Mouse (Mus musculus) lung, embryonic 14.5 days (tissue): ENCODE measurements around the gene Ctsl. TPM values are rescaled to one million over a fixed set of nuclear protein-coding genes. Genes with fewer than 3 reads are reported as not detected.

Experiments
- ATAC-seq: fragments of 200-750 bp; cut with Nextera tagmentation; 2 replicates; pipeline ENCODE4 v1.8.0; 2017; ENCODE audit warnings: mild to moderate bottlenecking, moderate TSS enrichment, moderate library complexity; ENCODE audit not compliant: insufficient read depth
- DNase-seq: peaks from one replicate; pipeline ENCODE4 v3.0.0-alpha.2; 2015
- H3K27ac ChIP-seq: fragments of 300-500 bp; sonication (generic); 2 replicates; pipeline ENCODE4 v1.5.1; 2014; ENCODE audit warnings: low read depth, mild to moderate bottlenecking, moderate library complexity
- H3K27me3 ChIP-seq: fragments of 300-500 bp; sonication (generic); 2 replicates; pipeline ENCODE4 v1.6.1; 2014; ENCODE audit warnings: low read length, control low read depth; ENCODE audit not compliant: insufficient read depth
- H3K36me3 ChIP-seq: fragments of 300-500 bp; sonication (generic); 2 replicates; pipeline ENCODE4 v1.6.1; 2014; ENCODE audit warnings: control low read depth; ENCODE audit not compliant: insufficient read depth
- H3K4me1 ChIP-seq: fragments of 300-500 bp; sonication (generic); 2 replicates; pipeline ENCODE4 v1.6.1; 2014; ENCODE audit warnings: antibody characterized with exemption, control low read depth; ENCODE audit not compliant: insufficient read depth
- H3K4me2 ChIP-seq: fragments of 300-500 bp; sonication (generic); 2 replicates; pipeline ENCODE4 v1.6.1; 2014; ENCODE audit warnings: mild to moderate bottlenecking
- H3K4me3 ChIP-seq: fragments of 300-500 bp; sonication (generic); 2 replicates; pipeline ENCODE4 v1.5.1; 2014; ENCODE audit warnings: low read depth, low read length
- H3K9ac ChIP-seq: fragments of 300-500 bp; sonication (generic); 2 replicates; pipeline ENCODE4 v1.6.1; 2014
- H3K9me3 ChIP-seq: fragments of 300-500 bp; sonication (generic); 2 replicates; pipeline ENCODE4 v1.6.1; 2016; ENCODE audit warnings: low read depth, low read length, control low read depth
- CTCF ChIP-seq: IDR thresholded peaks from 2 replicates; pipeline ENCODE4 v1.5.1; 2016; ENCODE audit warnings: antibody characterized with exemption, low read depth
- WGBS: fragments of 180-500 bp; shearing (Covaris S2); extraction: QIAGEN DNeasy Blood & Tissue Kit; methylation state at CpG from one replicate; pipeline ENCODE4 v1.1.7; 2014; 5-methylcytosine and 5-hydroxymethylcytosine counted together
- polyA plus RNA-seq: library from polyadenylated mRNA; unstranded; fragments of >200 nt; fragmentation: Nextera tagmentation; extraction: Ambion mirVana; gene quantifications from 2 replicates; pipeline ENCODE4 v1.2.1, GENCODE M21; 2014

The Ctsl gene
- polyA plus RNA-seq, 1 experiment from 2014 or later = 130 TPM

DNA sequence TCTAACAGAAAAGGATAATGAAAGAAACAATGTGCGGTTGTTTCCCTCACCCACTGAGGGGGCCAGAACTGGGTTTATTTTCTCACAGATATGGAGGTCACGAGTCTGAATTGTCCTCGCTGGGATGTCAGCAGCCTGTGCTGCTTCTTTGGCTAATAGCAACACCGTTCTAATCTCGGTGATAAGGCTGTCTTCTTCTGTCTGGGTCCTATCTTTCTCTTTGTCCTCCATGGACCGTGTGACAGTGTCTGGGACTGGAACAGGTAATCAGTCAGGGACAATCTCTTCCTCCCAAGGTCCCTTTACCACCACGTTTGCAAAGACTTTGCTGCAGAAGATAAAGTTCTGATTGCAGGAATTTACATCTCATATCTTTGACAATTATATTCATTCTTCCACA is 4.5 kb upstream of the Ctsl start:
- no peak for TF ChIP-seq CTCF
- no peaks in the 10 kb centered on the region for H3K27me3 ChIP-seq
- no peak overlapping the region for H3K9ac ChIP-seq
- no peak overlapping the region for H3K4me3 ChIP-seq
- H3K36me3 ChIP-seq = no peaks in the 10 kb centered on the region
- no peak overlapping the region for H3K4me2 ChIP-seq
- H3K4me1 ChIP-seq = no peaks in the 10 kb centered on the region
- WGBS = 23% methylated on average over 7 of the region's 7 CpGs
- DNase-seq (no peak), ATAC-seq (no peak)
- H3K9me3 ChIP-seq = no peaks in the 10 kb centered on the region
- H3K27ac ChIP-seq = no peak overlapping the region

GRCm38 (mm10) chr13:64373695-64374094 is 3.0 kb upstream of the Ctsl start:
- no peak overlapping the region for H3K4me3 ChIP-seq
- peak; percentile 37 for DNase-seq
- H3K27ac ChIP-seq = no peak overlapping the region
- no peak overlapping the region for H3K4me2 ChIP-seq
- no peak for ATAC-seq
- no peaks in the 10 kb centered on the region; the same call in 1 of the 2 replicates for H3K4me1 ChIP-seq
- WGBS = 5% methylated on average over 1 of the region's 1 CpGs
- no peaks in the 10 kb centered on the region for H3K36me3 ChIP-seq
- H3K9me3 ChIP-seq = no peaks in the 10 kb centered on the region
- H3K27me3 ChIP-seq = no peaks in the 10 kb centered on the region
- no peak for TF ChIP-seq CTCF
- H3K9ac ChIP-seq = no peak overlapping the region

DNA sequence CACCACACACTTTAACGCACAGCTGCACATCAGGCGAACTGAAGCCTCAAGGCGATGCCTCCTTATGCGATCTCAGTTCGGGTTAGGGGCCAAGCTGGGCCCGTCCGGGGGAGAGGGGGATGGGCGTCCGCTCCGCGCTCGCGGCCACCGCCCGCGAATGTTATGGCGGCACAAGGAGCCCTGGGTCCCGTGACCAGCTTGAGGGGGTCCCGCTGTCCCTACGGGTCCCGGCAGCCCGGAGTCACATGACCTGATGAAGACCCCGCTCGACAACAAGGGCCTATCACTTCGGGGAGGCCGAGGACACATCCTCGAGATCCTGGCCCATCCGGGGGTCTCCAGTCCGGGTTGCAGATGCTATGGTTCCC is 901 bp downstream of the Ctsl start:
- Histone ChIP-seq H3K27me3 (no peaks in the 10 kb centered on the region), H3K4me2 (peak overlapping the region; percentile 78), H3K4me1 (no peaks in the 10 kb centered on the region; the same call in 1 of the 2 replicates), H3K9me3 (no peaks in the 10 kb centered on the region), H3K36me3 (peaks cover 34% of the 10 kb centered on the region), H3K27ac (peak overlapping the region; percentile 54; the same call in 1 of the 2 replicates), H3K4me3 (peak overlapping the region; percentile 80), H3K9ac (peak overlapping the region; percentile 77)
- ATAC-seq (peak; percentile 76), DNase-seq (peak; percentile 52)
- under 1% methylated on average over 29 of the region's 29 CpGs for WGBS
- TF ChIP-seq CTCF = no peak

DNA sequence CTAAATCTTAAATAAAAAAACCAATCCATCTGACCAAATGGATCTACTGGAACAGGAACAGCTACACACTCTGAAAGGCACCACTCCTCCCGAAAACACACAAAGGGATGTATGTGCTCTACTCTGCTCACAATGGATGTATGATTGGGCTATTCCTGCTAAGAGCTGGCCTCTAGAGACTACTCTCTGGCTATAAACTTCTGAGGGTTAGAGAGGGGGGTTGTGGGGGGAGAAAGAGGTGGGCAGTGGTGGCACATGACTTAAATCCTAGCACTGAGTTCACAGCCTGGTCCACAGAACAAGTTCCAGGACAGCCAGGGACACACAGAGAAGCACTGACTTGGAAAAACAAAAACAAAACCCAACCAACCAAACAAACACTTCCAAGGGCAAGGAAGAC is 2.1 kb downstream of the Ctsl start:
- no peak for TF ChIP-seq CTCF
- DNase-seq (no peak), ATAC-seq (no peak)
- WGBS = 92% methylated on average over 1 of the region's 1 CpGs
- Histone ChIP-seq H3K9ac (no peak overlapping the region), H3K9me3 (no peaks in the 10 kb centered on the region), H3K4me3 (peak overlapping the region; percentile 80), H3K27me3 (no peaks in the 10 kb centered on the region), H3K27ac (no peak overlapping the region), H3K36me3 (peaks cover 46% of the 10 kb centered on the region), H3K4me1 (no peaks in the 10 kb centered on the region; the same call in 1 of the 2 replicates), H3K4me2 (peak overlapping the region; percentile 78)

- DNase-seq = no peak
- no peak for TF ChIP-seq CTCF
- no peak overlapping the region for H3K4me2 ChIP-seq
- H3K9me3 ChIP-seq = no peaks in the 10 kb centered on the region
- no peak overlapping the region for H3K27ac ChIP-seq
- no peaks in the 10 kb centered on the region; the same call in 1 of the 2 replicates for H3K4me1 ChIP-seq
- peaks cover 50% of the 10 kb centered on the region for H3K36me3 ChIP-seq
- no peak for ATAC-seq
- H3K27me3 ChIP-seq = no peaks in the 10 kb centered on the region
- H3K4me3 ChIP-seq = no peak overlapping the region
- 94% methylated on average over 5 of the region's 5 CpGs for WGBS
- H3K9ac ChIP-seq = no peak overlapping the region
Observed at GRCm38 (mm10) chr13:64367615-64368014, 3.1 kb downstream of the Ctsl start.

DNA sequence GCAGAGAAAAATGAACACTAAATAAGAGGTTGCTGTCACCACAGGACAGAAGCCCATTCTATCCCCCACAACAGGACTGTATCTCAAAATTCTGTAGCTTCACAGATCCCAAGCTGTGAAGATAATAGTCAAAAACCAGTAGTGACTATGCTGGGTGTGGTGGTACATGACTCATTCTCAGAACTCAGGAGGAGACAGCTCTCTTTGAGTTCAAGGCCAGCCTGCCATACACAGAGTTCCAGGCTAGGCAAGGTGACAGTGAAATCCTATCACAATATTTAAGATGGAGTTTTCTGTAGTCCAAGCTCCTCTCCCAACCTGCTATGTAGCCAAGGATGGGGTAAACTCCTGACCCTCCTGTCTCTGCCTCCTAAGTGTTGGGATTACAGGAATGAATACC is 5.4 kb downstream of the Ctsl start:
- no peak for ATAC-seq
- DNase-seq = no peak
- H3K9ac ChIP-seq = no peak overlapping the region
- no peak overlapping the region for H3K4me2 ChIP-seq
- H3K36me3 ChIP-seq = peaks cover 50% of the 10 kb centered on the region
- H3K27ac ChIP-seq = no peak overlapping the region
- no peak overlapping the region for H3K4me3 ChIP-seq
- H3K9me3 ChIP-seq = no peaks in the 10 kb centered on the region
- H3K27me3 ChIP-seq = no peaks in the 10 kb centered on the region
- TF ChIP-seq CTCF = no peak
- H3K4me1 ChIP-seq = no peaks in the 10 kb centered on the region; the same call in 1 of the 2 replicates

GRCm38 (mm10) chr13:64364258-64364657 is 6.4 kb downstream of the Ctsl start:
- Histone ChIP-seq H3K4me1 (no peaks in the 10 kb centered on the region; the same call in 1 of the 2 replicates), H3K27ac (no peak overlapping the region), H3K4me3 (no peak overlapping the region), H3K4me2 (no peak overlapping the region), H3K9me3 (no peaks in the 10 kb centered on the region), H3K27me3 (no peaks in the 10 kb centered on the region), H3K36me3 (peaks cover 50% of the 10 kb centered on the region), H3K9ac (no peak overlapping the region)
- TF ChIP-seq CTCF = peak; percentile 60
- ATAC-seq = no peak
- WGBS = 70% methylated on average over 2 of the region's 2 CpGs
- DNase-seq = peak; percentile 43

DNA sequence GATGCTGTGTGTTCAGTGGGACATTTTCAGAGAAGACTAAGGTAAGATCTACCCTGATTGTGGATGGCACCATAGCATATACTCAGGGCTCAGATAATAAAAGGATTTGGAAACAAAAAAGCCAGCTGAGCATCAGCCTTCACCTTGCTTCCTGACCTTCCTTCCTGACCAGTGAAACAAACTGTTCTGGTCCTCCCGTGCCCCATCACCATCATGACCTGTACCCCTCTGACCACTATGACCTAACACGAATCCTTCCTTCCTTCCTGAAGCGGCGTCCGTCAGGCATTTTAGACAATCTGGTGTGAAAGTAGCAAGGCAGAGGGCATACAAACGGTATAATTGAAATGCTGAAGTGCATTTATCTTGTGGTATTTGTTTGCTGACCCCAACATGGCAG is 8.6 kb downstream of the Ctsl start:
- H3K9me3 ChIP-seq = no peaks in the 10 kb centered on the region
- H3K27me3 ChIP-seq = no peaks in the 10 kb centered on the region
- 84% methylated on average over 6 of the region's 6 CpGs for WGBS
- no peak overlapping the region for H3K9ac ChIP-seq
- no peak overlapping the region for H3K27ac ChIP-seq
- H3K4me1 ChIP-seq = no peaks in the 10 kb centered on the region
- no peak overlapping the region for H3K4me3 ChIP-seq
- H3K4me2 ChIP-seq = no peak overlapping the region
- H3K36me3 ChIP-seq = peaks cover 39% of the 10 kb centered on the region
- no peak for TF ChIP-seq CTCF
- DNase-seq (no peak), ATAC-seq (no peak)
